In the genomic region with DNA sequence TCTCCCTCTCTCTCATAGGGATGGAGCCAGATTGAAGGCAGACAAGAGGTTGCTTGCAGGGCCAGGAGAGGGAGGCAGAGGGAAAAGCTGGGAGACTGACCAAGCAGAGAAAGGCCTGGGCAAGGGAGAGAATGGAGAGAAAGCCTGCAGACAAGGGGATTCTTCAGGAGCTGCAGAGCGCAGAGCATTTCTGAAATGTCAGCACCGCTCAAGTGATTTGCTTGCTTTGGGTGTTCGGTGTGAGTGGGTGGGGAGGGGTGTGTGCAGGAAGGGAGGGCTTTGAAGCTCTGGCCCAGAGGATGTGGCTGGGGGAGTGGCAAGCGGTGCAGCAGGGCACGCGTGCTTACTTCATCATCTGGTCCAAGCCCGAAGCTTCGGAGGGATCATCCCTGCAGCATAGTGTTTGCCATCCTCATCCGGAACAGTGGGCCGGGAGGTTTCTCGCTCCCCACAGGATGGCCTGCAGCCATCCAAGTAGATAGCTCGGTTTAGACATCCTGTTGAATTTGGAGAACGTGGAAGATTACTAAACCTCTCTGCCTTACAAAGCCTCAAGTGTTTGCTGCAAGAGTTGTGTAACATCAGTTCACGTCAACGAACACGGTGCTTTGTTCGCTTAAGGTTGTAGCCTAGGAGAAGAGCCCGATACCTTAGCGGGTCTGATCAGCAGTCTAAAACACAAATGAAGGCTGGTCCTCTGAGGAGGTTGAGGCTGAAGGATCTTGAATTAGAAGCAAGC, we compare ENCODE assay signal across 9 mouse cellular contexts. TPM values are rescaled to one million over a fixed set of nuclear protein-coding genes. Genes with fewer than 3 reads are reported as not detected.
A peak's percentile ranks its signal among the peaks of the same experiment; 100 is the strongest.
DNase-seq lines count a peak whose midpoint lies in the region; TF ChIP-seq lines count a peak whose summit lies in the region.
"Had no signal": no experiment of that assay in that cellular context is flagged by ENCODE, and none has a peak within 500 bp of the region (broad histone marks: within the 10 kb centered on the region; RNA-seq: fewer than 3 reads in every experiment).

No protein-coding gene starts in this region.

- 21% methylated on average over 19 of the region's 19 CpGs for WGBS in spleen, adult 2 months

- H3K27me3 ChIP-seq in spleen, adult 2 months (ENCODE audit: control insufficient read depth, insufficient read depth, low read length), result no peaks in the 10 kb centered on the region

- H3K4me3 ChIP-seq in spleen, adult 2 months (ENCODE audit: extremely low read depth, insufficient read depth, insufficient read length), result peak overlapping the region; percentile 2; the same call in 1 of the 2 replicates
- H3K4me3 ChIP-seq: embryonic facial prominence, embryonic 12.5 days had no signal

- H3K4me1 ChIP-seq in spleen, adult 2 months (ENCODE audit: control insufficient read depth, insufficient read depth, insufficient read length), result peaks cover 26% of the 10 kb centered on the region

- H3K36me3 ChIP-seq in spleen, adult 2 months (ENCODE audit: control insufficient read depth, insufficient read depth, low read length), result no peaks in the 10 kb centered on the region
- H3K36me3 ChIP-seq: embryonic facial prominence, embryonic 12.5 days had no signal

- no peak for TF ChIP-seq POLR2A in spleen, adult 2 months (IDR thresholded peaks at IDR 0.05; ENCODE audit: low read depth, low read length)

- peak; percentile 43 for DNase-seq in adrenal gland, postnatal 14 days
- no peak for DNase-seq in adrenal gland, adult 8-10 months
- peak; percentile 12 for DNase-seq in ovary, postnatal 36 days (ENCODE audit: low spot score)
- DNase-seq in ovary, postnatal 14 days (ENCODE audit: low spot score), result no peak
- peak; percentile 32 to 49 for DNase-seq in kidney, postnatal 4 days
- peak; percentile 42 to 77 for DNase-seq in spleen, adult 2 months (ENCODE audit: low read depth in 1 of 2, low spot score in 2 of 2)
- DNase-seq in retina, postnatal 1 day, result no peak
- no peak for DNase-seq in yolk sac, embryonic 10.5 days (ENCODE audit: low spot score)

- no peak for TF ChIP-seq CTCF in spleen, adult 2 months (IDR thresholded peaks at IDR 0.05; ENCODE audit: extremely low read depth, insufficient read depth, insufficient read length, insufficient replicate concordance)

- H3K27ac ChIP-seq in spleen, adult 2 months (ENCODE audit: insufficient read depth, low read length), result peak overlapping the region; percentile 63
- H3K27ac ChIP-seq: embryonic facial prominence, embryonic 12.5 days had no signal

RNA-seq across cellular contexts. Expression of a gene that starts 3.1 kb away (rescaled TPM):
- 19.2 and 30.8 TPM in 2 replicates for total RNA-seq in adrenal gland, postnatal 14 days (2021)
- total RNA-seq in adrenal gland, adult 8-10 months (2022), result 10 to 100 TPM; 10.9 to 15.1 (median 13.8) TPM
- 33.3 and 36.2 TPM in 2 replicates for polyA plus RNA-seq in spleen, adult 2 months (2012; rRNA removed)

Comparison
In these comparisons a context has a peak if more than half of its experiments do, and no peak if none do; other contexts are left out.
1. DNase-seq: peak in adrenal gland, postnatal 14 days (single experiment), ovary, postnatal 36 days (single experiment), kidney, postnatal 4 days (2 of 2) and spleen, adult 2 months (2 of 2); none in adrenal gland, adult 8-10 months (single experiment), ovary, postnatal 14 days (single experiment), retina, postnatal 1 day (single experiment) and yolk sac, embryonic 10.5 days (single experiment).